Comparison of ENCODE assay signal across 7 mouse cellular contexts in genomic region chr7:45121404-45121803, GRCm38 (mm10). TPM values are rescaled to one million over a fixed set of nuclear protein-coding genes. Genes with fewer than 3 reads are reported as not detected.
DNase-seq lines count a peak whose midpoint lies in the region; ATAC-seq and TF ChIP-seq lines count a peak whose summit lies in the region.

No protein-coding gene starts in this region.

- ATAC-seq in erythroid progenitor cell, adult 5-6 weeks (replicated peaks; ENCODE audit: low FRiP score, poor library complexity, severe bottlenecking): no peak

- no peak overlapping the region for H3K4me3 ChIP-seq in embryonic fibroblast, embryonic 13.5 days (ENCODE audit: insufficient read depth, low read length)
- peak overlapping the region; percentile 73 for H3K4me3 ChIP-seq in megakaryocyte, embryonic 14.5 days (replicated peaks)

- no peak overlapping the region for H3K27ac ChIP-seq in embryonic fibroblast, embryonic 13.5 days (ENCODE audit: insufficient read depth, low read length)

- no peaks in the 10 kb centered on the region for H3K27me3 ChIP-seq in megakaryocyte, embryonic 14.5 days (replicated peaks)

- DNase-seq in 416B (ENCODE audit: low read depth): peak; percentile 90
- DNase-seq in B cell, adult 2 months: peak; percentile 71 to 72
- peak; percentile 79 for DNase-seq in kidney, postnatal 10 days
- peak; percentile 83 for DNase-seq in thymus, postnatal 4 days

- 0 out of 2 replicates have a peak, but pooled peaks have one; percentile 22 for TF ChIP-seq POLR2A in embryonic fibroblast, embryonic 13.5 days (IDR thresholded peaks at IDR 0.05; ENCODE audit: low read depth, low read length)

- peaks cover 72% of the 10 kb centered on the region for H3K36me3 ChIP-seq in megakaryocyte, embryonic 14.5 days (replicated peaks; ENCODE audit: low read length)

- H3K9me3 ChIP-seq in megakaryocyte, embryonic 14.5 days: no peaks in the 10 kb centered on the region

- 0 out of 2 replicates have a peak, but pooled peaks cover 5% of the 10 kb centered on the region for H3K4me1 ChIP-seq in embryonic fibroblast, embryonic 13.5 days (ENCODE audit: control insufficient read depth, insufficient read depth, low read length)
- peaks cover 71% of the 10 kb centered on the region for H3K4me1 ChIP-seq in megakaryocyte, embryonic 14.5 days

- no peak for TF ChIP-seq CTCF in embryonic fibroblast, embryonic 13.5 days (IDR thresholded peaks at IDR 0.05; ENCODE audit: borderline replicate concordance, insufficient read depth, low read length)

RNA-seq across cellular contexts. Expression of gene Rps11, which starts 2.8 kb away (rescaled TPM):
- polyA plus RNA-seq in embryonic fibroblast, embryonic 13.5 days (2011; ENCODE audit: insufficient read length, low read depth, missing spikeins): 1,929 and 1,977 TPM in 2 replicates
- 39.7 and 217 TPM in 2 replicates for polyA plus RNA-seq in megakaryocyte, embryonic 14.5 days (2012; ENCODE audit: insufficient read depth, low replicate concordance)
- 694 and 736 TPM in 2 replicates for total RNA-seq in erythroid progenitor cell, adult 5-6 weeks (2015; ENCODE audit: low replicate concordance)
- 189 and 313 TPM in 2 replicates for total RNA-seq in erythroid progenitor cell, adult 5-6 weeks (2017; ENCODE audit: low replicate concordance)

RNA-seq across cellular contexts. Expression of gene Rpl13a, which starts 7.2 kb away (rescaled TPM):
- polyA plus RNA-seq in embryonic fibroblast, embryonic 13.5 days (2011; ENCODE audit: insufficient read length, low read depth, missing spikeins): 3,288 and 3,370 TPM in 2 replicates
- 3,981 and 5,869 TPM in 2 replicates for polyA plus RNA-seq in megakaryocyte, embryonic 14.5 days (2012; ENCODE audit: insufficient read depth, low replicate concordance)
- total RNA-seq in erythroid progenitor cell, adult 5-6 weeks (2015; ENCODE audit: low replicate concordance): 918 and 1,040 TPM in 2 replicates
- 765 and 800 TPM in 2 replicates for total RNA-seq in erythroid progenitor cell, adult 5-6 weeks (2017; ENCODE audit: low replicate concordance)

RNA-seq across cellular contexts. Expression of gene Gm45713, which starts 14.6 kb away (rescaled TPM):
- 1.8 TPM in 2 replicates for polyA plus RNA-seq in embryonic fibroblast, embryonic 13.5 days (2011; ENCODE audit: insufficient read length, low read depth, missing spikeins)
- 2.1 and 9.4 TPM in 2 replicates for polyA plus RNA-seq in megakaryocyte, embryonic 14.5 days (2012; ENCODE audit: insufficient read depth, low replicate concordance)
- not detected in 2 replicates for total RNA-seq in erythroid progenitor cell, adult 5-6 weeks (2015; ENCODE audit: low replicate concordance)
- total RNA-seq in erythroid progenitor cell, adult 5-6 weeks (2017; ENCODE audit: low replicate concordance): 0.98 and 2.3 TPM in 2 replicates

RNA-seq across cellular contexts. Expression of gene Flt3l, which starts 14.8 kb away (rescaled TPM):
- 9.4 and 17.1 TPM in 2 replicates for polyA plus RNA-seq in embryonic fibroblast, embryonic 13.5 days (2011; ENCODE audit: insufficient read length, low read depth, missing spikeins)
- 78.6 and 81.1 TPM in 2 replicates for polyA plus RNA-seq in megakaryocyte, embryonic 14.5 days (2012; ENCODE audit: insufficient read depth, low replicate concordance)
- 3.6 and 17.2 TPM in 2 replicates for total RNA-seq in erythroid progenitor cell, adult 5-6 weeks (2015; ENCODE audit: low replicate concordance)
- total RNA-seq in erythroid progenitor cell, adult 5-6 weeks (2017; ENCODE audit: low replicate concordance): 0.23 and 4.5 TPM in 2 replicates

RNA-seq across cellular contexts. Expression of gene Fcgrt, which starts 17.8 kb away (rescaled TPM):
- 41.5 and 64.3 TPM in 2 replicates for polyA plus RNA-seq in embryonic fibroblast, embryonic 13.5 days (2011; ENCODE audit: insufficient read length, low read depth, missing spikeins)
- polyA plus RNA-seq in megakaryocyte, embryonic 14.5 days (2012; ENCODE audit: insufficient read depth, low replicate concordance): 28.9 and 70.0 TPM in 2 replicates
- 10.5 TPM in 2 replicates for total RNA-seq in erythroid progenitor cell, adult 5-6 weeks (2015; ENCODE audit: low replicate concordance)
- total RNA-seq in erythroid progenitor cell, adult 5-6 weeks (2017; ENCODE audit: low replicate concordance): 8.3 and 9.7 TPM in 2 replicates
